ENCODE assay signal across 1 mouse cellular context in the genomic region with DNA sequence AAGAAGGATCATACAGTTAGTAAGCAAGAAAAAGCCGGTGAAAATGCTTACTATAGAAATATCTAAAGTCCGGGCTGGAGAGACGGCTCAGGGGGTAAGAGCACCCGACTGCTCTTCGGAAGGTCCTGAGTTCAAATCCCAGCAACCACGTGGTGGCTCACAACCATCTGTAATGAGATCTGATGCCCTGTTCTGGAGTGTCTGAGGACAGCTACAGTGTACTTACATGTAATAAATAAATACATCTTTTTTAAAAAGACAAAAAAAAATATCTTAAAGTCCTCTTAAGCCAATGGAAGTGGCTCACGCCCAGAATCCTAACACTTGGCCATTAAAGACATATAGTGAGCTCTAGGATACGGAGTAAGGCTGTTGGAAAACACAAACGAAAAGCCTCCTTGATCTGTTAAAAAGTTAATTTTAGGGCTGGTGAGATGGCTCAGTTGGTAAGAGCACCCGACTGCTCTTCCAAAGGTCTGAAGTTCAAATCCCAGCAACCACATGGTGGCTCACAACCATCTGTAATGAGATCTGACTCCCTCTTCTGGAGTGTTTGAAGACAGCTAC.
TF ChIP-seq lines count a peak whose summit lies in the region.

No protein-coding gene starts in this region.

TF ChIP-seq in MEL, 35 proteins besides CTCF, POLR2A, EP300 and RAD21:
- peak; percentile 38 for TF ChIP-seq MYC (IDR thresholded peaks at IDR 0.05; ENCODE audit: low read depth, low read length)
- peak; percentile 85 for TF ChIP-seq TBP (IDR thresholded peaks at IDR 0.05; ENCODE audit: low read depth, low read length)
